Mouse (Mus musculus): Measurements from ENCODE around the gene Drd1. TPM values are rescaled to one million over a fixed set of nuclear protein-coding genes. Genes with fewer than 3 reads are reported as not detected.
A peak's percentile ranks its signal among the peaks of the same experiment; 100 is the strongest.

The Drd1 gene
- polyA plus RNA-seq, 1 experiment from 2014 or later, result not detected

DNA sequence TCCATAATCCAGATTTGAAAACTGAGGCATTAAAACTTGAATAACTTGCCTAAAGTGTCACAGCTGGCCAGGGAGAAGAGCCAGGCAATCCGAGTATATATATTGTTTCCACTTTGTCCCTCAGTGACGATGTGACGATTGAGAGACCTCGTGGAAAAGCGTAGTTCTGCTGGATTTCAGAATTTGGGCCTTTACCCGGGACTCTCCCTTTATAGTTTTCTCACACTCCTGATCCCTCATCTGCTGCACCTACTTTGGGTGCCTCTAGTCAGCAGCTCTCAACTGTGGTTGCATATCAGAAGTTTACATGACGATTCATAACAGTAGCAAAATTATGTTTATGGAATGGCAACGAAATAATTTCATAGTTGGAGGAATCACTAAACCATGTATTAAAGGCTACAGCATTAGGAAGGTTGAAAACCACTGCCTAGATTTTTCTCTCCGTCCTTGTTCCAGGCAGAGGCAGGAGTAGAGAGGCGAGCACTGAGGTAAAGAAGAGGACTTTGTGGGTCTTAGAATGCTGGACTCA, 17.1 kb upstream of the Drd1 start:
- DNase-seq, result no peak

DNA sequence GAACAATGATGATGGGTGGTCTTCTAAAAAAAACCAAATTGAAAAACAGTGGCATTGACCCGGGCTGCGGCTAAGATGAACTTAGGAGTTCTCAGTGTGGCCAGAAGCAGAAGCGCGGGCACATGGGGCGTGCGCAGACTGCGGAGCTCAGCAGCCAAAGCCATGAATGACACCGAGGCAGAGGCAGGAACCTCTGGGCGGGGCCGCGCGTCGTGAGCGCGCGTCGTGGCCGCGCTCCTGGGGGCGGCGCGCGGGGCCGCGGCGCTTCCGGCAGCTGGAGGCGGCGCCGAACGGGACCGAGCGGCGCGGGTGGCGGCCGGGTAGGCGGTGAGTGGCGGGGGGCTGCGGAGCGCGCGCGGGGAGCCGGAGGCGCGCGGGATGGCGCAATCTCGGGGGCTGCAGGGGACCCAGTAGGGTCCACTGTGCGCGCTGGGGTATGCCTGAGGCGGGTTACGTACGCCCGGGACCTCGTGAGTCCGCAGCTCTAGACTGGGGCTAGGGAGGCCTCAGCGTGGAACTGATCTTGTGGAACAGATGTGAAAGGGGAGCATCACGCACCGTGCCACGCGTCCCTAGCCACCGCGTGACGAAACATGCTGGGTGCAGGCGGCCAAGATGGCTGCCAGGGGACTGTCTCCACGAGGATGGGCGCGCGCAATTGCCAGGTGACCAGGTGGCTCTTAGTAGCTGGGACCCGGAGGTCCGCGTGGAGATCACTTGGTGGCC, 16.3 kb upstream of the Drd1 start, which contains the start of gene Sfxn1:
TSS of gene Sfxn1 (plus strand) at position 264 of the 726 bp plus-strand sequence.
- peaks cover 44% of the 10 kb centered on the region for H3K4me1 ChIP-seq (replicated peaks)
- H3K9me3 ChIP-seq (replicated peaks), result no peaks in the 10 kb centered on the region
- peak; percentile 68 for DNase-seq
- WGBS (ENCODE audit: insufficient replicate concordance), result 1% methylated on average over 74 of the region's 74 CpGs
- H3K27ac ChIP-seq, result peak within 1 kb of the TSS; percentile 83
- H3K4me2 ChIP-seq, result peak within 1 kb of the TSS; percentile 79
- peak; percentile 86 for ATAC-seq (ENCODE audit: low read depth)
- peaks cover 22% of the 10 kb centered on the region for H3K36me3 ChIP-seq
- no peaks in the 10 kb centered on the region for H3K27me3 ChIP-seq
- peak within 1 kb of the TSS; percentile 90 for H3K4me3 ChIP-seq (replicated peaks)
- peak within 1 kb of the TSS; percentile 93 for H3K9ac ChIP-seq

More for the DNA sequence above, 17.1 kb upstream of the Drd1 start:
- H3K9me3 ChIP-seq (replicated peaks), result no peaks in the 10 kb centered on the region
- peaks cover 26% of the 10 kb centered on the region for H3K36me3 ChIP-seq
- peak overlapping the region; percentile 79 for H3K4me2 ChIP-seq
- no peak for ATAC-seq (ENCODE audit: low read depth)
- H3K27me3 ChIP-seq, result no peaks in the 10 kb centered on the region
- peaks cover 52% of the 10 kb centered on the region for H3K4me1 ChIP-seq (replicated peaks)
- WGBS (ENCODE audit: insufficient replicate concordance), result 12% methylated on average over 10 of the region's 10 CpGs
- peak overlapping the region; percentile 90 for H3K4me3 ChIP-seq (replicated peaks)
- peak overlapping the region; percentile 83 for H3K27ac ChIP-seq
- H3K9ac ChIP-seq, result peak overlapping the region; percentile 93

DNA sequence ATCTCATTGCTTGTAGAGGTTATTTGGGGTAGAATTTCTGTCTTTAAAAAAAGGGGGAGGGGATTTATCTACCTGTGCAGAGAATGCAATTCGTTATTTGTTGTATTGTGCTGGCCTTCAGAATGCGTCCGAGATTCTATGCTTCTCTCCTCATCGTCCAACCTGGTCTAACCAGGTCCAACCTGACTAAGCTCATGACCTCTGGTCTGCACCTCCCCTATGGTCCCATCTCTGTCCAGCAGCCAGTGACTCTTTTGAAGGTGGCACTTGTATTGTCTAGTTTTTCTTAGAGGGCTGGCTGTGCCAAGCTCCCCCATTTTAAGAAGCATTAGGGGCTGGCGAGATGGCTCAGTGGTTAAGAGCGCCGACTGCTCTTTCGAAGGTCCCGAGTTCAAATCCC, 15.5 kb upstream of the Drd1 start:
- Histone ChIP-seq H3K27me3 (no peaks in the 10 kb centered on the region), H3K36me3 (peaks cover 15% of the 10 kb centered on the region), H3K27ac (no peak overlapping the region), H3K9ac (no peak overlapping the region), H3K4me1 (replicated peaks) (peaks cover 37% of the 10 kb centered on the region), H3K9me3 (replicated peaks) (no peaks in the 10 kb centered on the region), H3K4me3 (replicated peaks) (no peak overlapping the region), H3K4me2 (no peak overlapping the region)
- no peak for DNase-seq
- 88% methylated on average over 9 of the region's 9 CpGs for WGBS (ENCODE audit: insufficient replicate concordance)
- ATAC-seq (ENCODE audit: low read depth), result no peak

DNA sequence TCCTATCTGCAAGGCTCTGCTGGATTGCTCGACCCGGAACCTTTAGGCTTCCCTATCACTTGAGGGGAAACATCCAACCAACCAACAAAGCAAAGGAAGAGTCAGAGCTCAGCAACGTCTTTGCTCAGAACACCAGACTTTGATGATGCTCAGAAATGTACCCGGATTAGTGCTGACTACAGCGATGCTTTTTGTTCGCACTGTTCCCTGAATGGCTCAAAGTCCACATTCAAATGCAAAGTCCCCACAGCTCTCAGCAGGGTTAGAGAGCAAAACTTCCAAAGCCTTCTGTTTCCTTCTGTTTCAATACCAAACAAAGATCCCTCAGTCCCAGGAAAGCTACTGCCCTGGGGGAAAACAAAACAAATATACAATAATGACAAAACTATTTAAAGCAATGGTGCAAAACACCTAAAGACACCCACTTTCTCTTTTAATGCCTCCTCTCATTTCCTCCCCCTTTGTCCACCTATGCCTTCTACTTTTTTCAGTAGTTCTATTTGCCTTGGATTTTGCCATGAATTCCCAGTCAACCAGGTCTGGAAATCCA, 12.2 kb upstream of the Drd1 start:
- no peaks in the 10 kb centered on the region; the same call in 1 of the 2 replicates for H3K27me3 ChIP-seq
- no peak overlapping the region for H3K4me2 ChIP-seq
- no peak overlapping the region for H3K9ac ChIP-seq
- peaks cover 6% of the 10 kb centered on the region; the same call in 1 of the 2 replicates for H3K4me1 ChIP-seq (replicated peaks)
- H3K9me3 ChIP-seq (replicated peaks), result no peaks in the 10 kb centered on the region
- ATAC-seq (ENCODE audit: low read depth), result no peak
- no peak overlapping the region for H3K27ac ChIP-seq
- no peak overlapping the region for H3K4me3 ChIP-seq (replicated peaks)
- no peak for DNase-seq
- WGBS (ENCODE audit: insufficient replicate concordance), result 46% methylated on average over 6 of the region's 6 CpGs
- no peaks in the 10 kb centered on the region for H3K36me3 ChIP-seq

DNA sequence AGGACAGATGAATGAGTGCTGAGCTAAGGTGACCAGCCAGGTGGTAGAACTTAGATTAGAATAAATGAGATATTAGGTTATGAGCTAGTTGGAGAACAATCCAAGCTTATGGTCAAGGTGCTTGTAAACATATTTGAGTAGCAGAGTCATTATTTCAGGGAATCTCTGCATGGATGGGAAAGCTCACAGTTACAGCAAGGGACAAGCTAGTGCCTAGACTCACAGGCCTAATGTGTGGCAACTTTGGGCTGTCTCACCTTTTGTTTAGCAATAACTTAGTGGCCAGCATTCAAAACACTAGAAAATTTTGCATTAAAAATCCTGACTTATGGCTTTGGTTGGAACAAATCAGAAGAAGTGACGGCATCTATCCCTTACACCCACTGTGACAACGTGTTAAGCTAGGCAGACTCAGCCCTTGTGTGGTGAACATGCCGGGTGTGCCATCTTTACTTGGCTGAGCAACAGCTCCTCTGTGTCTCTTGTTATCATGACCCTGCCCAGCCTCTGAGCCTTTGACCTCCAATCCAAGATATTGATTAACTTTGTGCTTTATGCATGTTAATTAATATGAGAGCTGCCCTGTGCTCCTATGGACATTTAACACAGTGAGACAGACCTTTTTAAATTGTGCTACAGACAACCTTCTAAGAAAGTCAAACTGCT, 10.7 kb upstream of the Drd1 start:
- Histone ChIP-seq H3K9ac (no peak overlapping the region), H3K27me3 (no peaks in the 10 kb centered on the region; the same call in 1 of the 2 replicates), H3K4me3 (replicated peaks) (no peak overlapping the region), H3K9me3 (replicated peaks) (no peaks in the 10 kb centered on the region), H3K27ac (no peak overlapping the region), H3K4me2 (no peak overlapping the region), H3K36me3 (no peaks in the 10 kb centered on the region), H3K4me1 (replicated peaks) (no peaks in the 10 kb centered on the region)
- 53% methylated on average over 3 of the region's 3 CpGs for WGBS (ENCODE audit: insufficient replicate concordance)
- DNase-seq (no peak), ATAC-seq (ENCODE audit: low read depth) (no peak)

DNA sequence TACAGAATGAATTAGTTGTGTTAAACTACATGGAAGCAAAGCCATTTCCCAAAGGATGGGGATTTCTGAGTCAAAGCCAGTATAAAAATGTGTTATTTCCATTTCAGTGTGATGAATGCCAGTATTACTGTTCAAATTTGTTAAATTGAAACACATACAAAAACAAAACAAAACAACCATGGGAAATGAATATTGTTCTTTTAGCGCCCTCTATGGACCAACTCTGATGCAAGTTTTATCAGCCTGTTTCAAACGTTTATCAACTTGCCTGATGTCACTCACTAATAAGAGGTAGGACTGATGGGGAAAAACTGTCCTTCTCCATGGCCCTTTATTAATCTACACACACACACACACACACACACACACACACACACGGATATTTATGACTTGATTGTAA, 7.8 kb upstream of the Drd1 start:
- no peak overlapping the region for H3K4me3 ChIP-seq (replicated peaks)
- DNase-seq, result no peak
- 1% methylated on average over 3 of the region's 3 CpGs for WGBS (ENCODE audit: insufficient replicate concordance)
- H3K9ac ChIP-seq, result no peak overlapping the region
- H3K9me3 ChIP-seq (replicated peaks), result no peaks in the 10 kb centered on the region
- H3K36me3 ChIP-seq, result no peaks in the 10 kb centered on the region
- H3K27ac ChIP-seq, result no peak overlapping the region
- ATAC-seq (ENCODE audit: low read depth), result no peak
- no peaks in the 10 kb centered on the region for H3K4me1 ChIP-seq (replicated peaks)
- no peaks in the 10 kb centered on the region; the same call in 1 of the 2 replicates for H3K27me3 ChIP-seq
- no peak overlapping the region for H3K4me2 ChIP-seq

DNA sequence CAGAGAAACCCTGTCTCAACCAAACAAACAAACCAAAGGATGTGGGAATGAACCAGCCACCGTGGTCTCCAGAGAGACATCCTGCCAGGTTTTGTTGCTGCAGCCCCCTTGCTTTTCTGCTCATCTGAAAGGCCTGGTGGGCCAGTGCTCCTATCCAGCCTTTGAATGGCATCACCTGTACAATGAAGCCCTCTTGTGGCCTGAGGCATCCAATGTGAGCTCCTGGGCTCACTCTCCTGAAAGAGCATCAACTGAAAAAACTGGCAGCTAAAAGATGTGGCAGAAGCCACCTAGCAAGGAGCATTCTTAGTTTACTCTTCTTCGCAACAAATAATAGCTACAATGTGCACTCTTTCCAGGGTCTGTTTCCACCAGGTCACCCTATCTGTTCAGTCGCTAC, 6.6 kb upstream of the Drd1 start:
- DNase-seq (no peak), ATAC-seq (ENCODE audit: low read depth) (no peak)
- H3K4me3 ChIP-seq (replicated peaks), result no peak overlapping the region
- H3K4me2 ChIP-seq, result no peak overlapping the region
- no peaks in the 10 kb centered on the region for H3K4me1 ChIP-seq (replicated peaks)
- no peak overlapping the region for H3K27ac ChIP-seq
- no peaks in the 10 kb centered on the region for H3K36me3 ChIP-seq
- no peak overlapping the region for H3K9ac ChIP-seq
- 63% methylated on average over 3 of the region's 3 CpGs for WGBS (ENCODE audit: insufficient replicate concordance)
- H3K27me3 ChIP-seq, result peaks cover 3% of the 10 kb centered on the region; the same call in 1 of the 2 replicates
- H3K9me3 ChIP-seq (replicated peaks), result no peaks in the 10 kb centered on the region

DNA sequence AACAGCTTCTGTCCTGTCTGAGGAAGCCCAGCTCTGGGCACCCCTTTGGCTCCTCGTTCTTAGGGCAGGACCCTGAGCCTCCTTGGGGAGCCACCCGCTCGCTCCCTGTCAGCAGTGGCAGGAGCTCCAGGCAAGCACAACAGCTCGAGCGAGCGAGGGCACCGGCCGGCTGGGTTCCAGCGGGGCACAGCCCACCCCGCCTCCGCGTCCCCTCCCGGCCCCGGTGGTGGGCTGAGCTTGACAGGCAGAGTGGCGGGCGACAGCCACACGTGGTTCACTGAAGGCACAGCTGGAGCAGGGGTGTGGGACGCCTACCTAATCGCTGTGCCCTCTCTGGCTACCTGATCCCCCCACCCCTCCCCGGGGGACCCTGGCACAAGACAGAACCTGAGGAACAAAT, 543 bp downstream of the Drd1 start:
- 0 out of 2 replicates have a peak overlapping the region, but pooled peaks have one; percentile 3 for H3K9ac ChIP-seq
- H3K4me1 ChIP-seq (replicated peaks), result peaks cover 5% of the 10 kb centered on the region; the same call in 1 of the 2 replicates
- no peaks in the 10 kb centered on the region for H3K9me3 ChIP-seq (replicated peaks)
- peak overlapping the region; percentile 61 for H3K4me2 ChIP-seq
- peaks cover 47% of the 10 kb centered on the region for H3K27me3 ChIP-seq
- no peak for DNase-seq
- WGBS (ENCODE audit: insufficient replicate concordance), result 2% methylated on average over 20 of the region's 20 CpGs
- H3K4me3 ChIP-seq (replicated peaks), result peak overlapping the region; percentile 43
- H3K36me3 ChIP-seq, result no peaks in the 10 kb centered on the region
- no peak overlapping the region for H3K27ac ChIP-seq
- ATAC-seq (ENCODE audit: low read depth), result no peak

DNA sequence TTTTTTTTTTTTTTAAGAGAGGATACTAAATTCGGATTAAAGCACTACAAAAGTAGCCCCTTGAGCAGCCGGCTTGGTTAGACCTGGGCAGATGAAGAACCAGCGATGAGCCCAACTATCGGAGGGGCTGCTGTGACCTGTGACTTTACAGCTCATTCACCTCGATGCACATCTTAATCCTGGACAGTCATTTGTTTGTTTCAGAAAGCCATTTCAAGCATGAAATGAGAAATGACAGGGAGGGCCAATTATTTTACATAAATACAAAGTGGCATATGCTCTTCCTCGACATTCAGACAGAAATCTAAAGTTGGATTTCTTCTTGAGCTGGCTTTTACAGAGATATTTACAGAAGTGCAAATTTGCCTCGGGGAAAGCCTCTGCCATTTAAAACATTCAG, 3.9 kb downstream of the Drd1 start:
- ATAC-seq (ENCODE audit: low read depth) (no peak), DNase-seq (no peak)
- Histone ChIP-seq H3K27me3 (peaks cover 40% of the 10 kb centered on the region), H3K9ac (no peak overlapping the region), H3K36me3 (no peaks in the 10 kb centered on the region), H3K4me2 (no peak overlapping the region), H3K4me3 (replicated peaks) (no peak overlapping the region), H3K4me1 (replicated peaks) (peaks cover 5% of the 10 kb centered on the region; the same call in 1 of the 2 replicates), H3K27ac (no peak overlapping the region), H3K9me3 (replicated peaks) (no peaks in the 10 kb centered on the region)
- 52% methylated on average over 7 of the region's 7 CpGs for WGBS (ENCODE audit: insufficient replicate concordance)

DNA sequence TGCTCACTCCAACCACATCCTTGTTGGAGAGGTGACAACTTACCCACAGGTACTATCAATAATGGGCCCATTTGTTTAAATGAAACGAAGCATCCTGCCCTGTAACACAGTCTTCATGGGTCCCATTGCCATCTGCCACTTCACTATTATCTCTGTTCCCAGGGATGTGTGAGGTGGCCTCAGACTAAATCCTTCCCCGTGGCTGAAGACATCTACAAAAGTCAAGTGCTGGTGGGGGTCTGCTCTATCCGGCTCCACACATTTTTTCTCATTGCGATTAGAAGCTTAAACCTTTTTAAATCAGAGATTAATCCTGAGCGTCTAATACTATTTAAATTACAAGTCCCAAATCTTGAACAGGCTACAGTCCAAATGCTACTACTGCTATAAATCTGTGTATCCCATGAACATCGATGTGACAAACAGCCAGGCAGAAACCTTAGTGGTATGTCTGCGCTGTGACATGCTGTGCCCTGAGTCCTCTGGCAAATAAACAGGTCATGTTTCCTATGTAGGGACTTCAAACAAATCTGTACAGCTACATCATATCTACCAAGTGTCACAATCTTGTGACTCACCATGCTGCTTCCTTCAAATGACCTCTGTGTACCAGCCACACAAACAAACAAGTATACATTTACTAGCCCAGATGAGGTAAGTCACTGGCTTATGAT, 6.7 kb downstream of the Drd1 start:
- H3K36me3 ChIP-seq, result no peaks in the 10 kb centered on the region
- 63% methylated on average over 7 of the region's 7 CpGs for WGBS (ENCODE audit: insufficient replicate concordance)
- ATAC-seq (ENCODE audit: low read depth), result no peak
- DNase-seq, result no peak
- peaks cover 16% of the 10 kb centered on the region for H3K27me3 ChIP-seq
- no peaks in the 10 kb centered on the region for H3K4me1 ChIP-seq (replicated peaks)
- H3K9ac ChIP-seq, result no peak overlapping the region
- H3K27ac ChIP-seq, result no peak overlapping the region
- no peak overlapping the region for H3K4me2 ChIP-seq
- no peaks in the 10 kb centered on the region for H3K9me3 ChIP-seq (replicated peaks)
- no peak overlapping the region for H3K4me3 ChIP-seq (replicated peaks)

DNA sequence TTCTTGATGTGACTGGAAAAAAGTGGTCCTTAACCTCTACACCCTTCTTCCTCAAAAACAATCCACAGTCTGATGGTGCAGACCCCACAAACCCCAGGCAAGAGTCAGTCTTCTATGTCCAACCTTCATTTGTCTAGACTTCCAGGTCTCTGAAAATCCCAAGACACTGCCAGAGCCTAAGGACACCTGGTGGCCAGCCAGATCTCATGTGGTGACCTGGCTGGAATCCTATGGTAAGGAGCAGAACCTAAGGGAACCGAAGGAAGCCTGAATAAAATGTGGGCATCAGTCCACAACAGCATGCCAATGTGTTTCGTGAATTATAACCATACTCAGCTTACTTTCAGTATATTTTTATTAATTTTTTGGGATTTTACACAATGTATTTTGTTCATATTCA, 15.2 kb downstream of the Drd1 start:
- no peak overlapping the region for H3K4me3 ChIP-seq (replicated peaks)
- H3K27me3 ChIP-seq, result no peaks in the 10 kb centered on the region
- ATAC-seq (ENCODE audit: low read depth) (no peak), DNase-seq (no peak)
- no peak overlapping the region for H3K9ac ChIP-seq
- no peaks in the 10 kb centered on the region for H3K4me1 ChIP-seq (replicated peaks)
- H3K36me3 ChIP-seq, result no peaks in the 10 kb centered on the region
- no peak overlapping the region for H3K27ac ChIP-seq
- WGBS (ENCODE audit: insufficient replicate concordance), result 67% methylated on average over 2 of the region's 2 CpGs
- H3K9me3 ChIP-seq (replicated peaks), result no peaks in the 10 kb centered on the region
- H3K4me2 ChIP-seq, result no peak overlapping the region
